Mouse (Mus musculus) stomach, postnatal 0 days (tissue): ENCODE data around the gene Stip1. TPM values are rescaled to one million over a fixed set of nuclear protein-coding genes. Genes with fewer than 3 reads are reported as not detected.
"Not testable (repeated sequence)": the region's sequence is repeated elsewhere in the genome, so short reads cannot be mapped to it uniquely, and the experiment has no call there.

ENCODE experiments used
- ATAC-seq: fragments of 200-750 bp; cut with Nextera tagmentation; 2 replicates; pipeline ENCODE4 v1.8.0; 2017; ENCODE audit not compliant: low FRiP score, low TSS enrichment
- DNase-seq: peaks from one replicate; pipeline ENCODE4 v3.0.0-alpha.2; 2016; ENCODE audit warnings: low spot score
- H3K27ac ChIP-seq: fragments of 300-500 bp; sonication (generic); replicated peaks from 2 replicates; pipeline ENCODE4 v1.5.1; 2014; ENCODE audit warnings: mild to moderate bottlenecking, control low read depth
- H3K27me3 ChIP-seq: fragments of 300-500 bp; sonication (generic); 2 replicates; pipeline ENCODE4 v1.6.1; 2014; ENCODE audit warnings: low read length; ENCODE audit not compliant: control insufficient read depth, insufficient read depth
- H3K36me3 ChIP-seq: fragments of 300-500 bp; sonication (generic); 2 replicates; pipeline ENCODE4 v1.6.1; 2014; ENCODE audit warnings: low read length, mixed read lengths; ENCODE audit not compliant: control insufficient read depth, insufficient read depth
- H3K4me1 ChIP-seq: fragments of 300-500 bp; sonication (generic); replicated peaks from 2 replicates; pipeline ENCODE4 v1.6.1; 2014; ENCODE audit warnings: antibody characterized with exemption; ENCODE audit not compliant: control insufficient read depth, insufficient read depth
- H3K4me2 ChIP-seq: fragments of 300-500 bp; sonication (generic); replicated peaks from 2 replicates; pipeline ENCODE4 v1.6.1; 2014; ENCODE audit warnings: low read depth, mild to moderate bottlenecking, control low read depth, moderate library complexity
- H3K4me3 ChIP-seq: fragments of 300-500 bp; sonication (generic); 2 replicates; pipeline ENCODE4 v1.5.1; 2014; ENCODE audit warnings: low read depth, low read length, control low read depth
- H3K9ac ChIP-seq: fragments of 300-500 bp; sonication (generic); 2 replicates; pipeline ENCODE4 v1.6.1; 2014; ENCODE audit warnings: mild to moderate bottlenecking, low read length, control low read depth, mixed read lengths
- H3K9me3 ChIP-seq: fragments of 300-500 bp; sonication (generic); 2 replicates; pipeline ENCODE4 v1.6.1; 2016; ENCODE audit warnings: low read length; ENCODE audit not compliant: control insufficient read depth
- CTCF ChIP-seq: IDR thresholded peaks from 2 replicates; pipeline ENCODE4 v1.5.1; 2016; ENCODE audit warnings: antibody characterized with exemption, low read depth, mild to moderate bottlenecking, moderate library complexity
- EP300 ChIP-seq: optimal IDR thresholded peaks from 2 replicates; pipeline ENCODE3; 2016; ENCODE audit warnings: antibody characterized with exemption
- WGBS: fragments of 180-500 bp; shearing (Covaris S2); extraction: QIAGEN DNeasy Blood & Tissue Kit; methylation state at CpG from one replicate; pipeline ENCODE4 v1.1.7; 2014; 5-methylcytosine and 5-hydroxymethylcytosine counted together
- polyA plus RNA-seq: library from polyadenylated mRNA; unstranded; fragments of >200 nt; fragmentation: Nextera tagmentation; extraction: Ambion mirVana; gene quantifications from 2 replicates; pipeline ENCODE4 v1.2.1, GENCODE M21; 2015

The Stip1 gene
- polyA plus RNA-seq, 1 experiment from 2014 or later, result 67.9 TPM

- 72% methylated on average over 7 of the region's 7 CpGs for WGBS
- H3K9ac ChIP-seq, result no peak overlapping the region
- 0 out of 2 replicates have a peak, but pooled peaks have one; percentile 6 for ATAC-seq
- H3K27me3 ChIP-seq, result no peaks in the 10 kb centered on the region
- H3K36me3 ChIP-seq, result no peaks in the 10 kb centered on the region
- H3K4me2 ChIP-seq, result no peak overlapping the region
- DNase-seq, result no peak
- no peaks in the 10 kb centered on the region for H3K4me1 ChIP-seq
- TF ChIP-seq CTCF (no peak), EP300 (no peak)
- no peaks in the 10 kb centered on the region for H3K9me3 ChIP-seq
- H3K4me3 ChIP-seq, result no peak overlapping the region
- no peak overlapping the region for H3K27ac ChIP-seq
Measured at GRCm38 (mm10) chr19:7081516-7082266, 41.9 kb upstream of the Stip1 start.

DNA sequence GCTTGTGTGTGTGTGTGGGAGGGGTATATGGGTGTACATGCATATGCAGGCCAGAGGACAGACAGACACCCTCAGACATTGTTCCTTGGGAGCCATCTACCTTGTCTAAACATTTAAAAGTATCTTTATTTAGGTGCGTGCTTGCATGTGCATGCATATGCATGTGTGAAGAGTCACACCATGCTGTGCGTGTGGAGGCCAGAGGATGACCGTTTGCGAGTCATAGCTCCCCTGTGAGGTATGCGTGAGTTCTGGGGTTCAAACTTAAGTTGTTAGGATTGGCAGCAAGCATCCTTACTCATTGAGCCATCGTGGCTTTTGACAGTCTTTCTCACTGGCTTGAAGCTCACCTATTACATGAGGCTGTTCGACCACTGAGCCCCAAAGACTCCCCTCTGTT is 38.5 kb upstream of the Stip1 start:
- no peak overlapping the region for H3K4me3 ChIP-seq
- DNase-seq, result no peak
- H3K36me3 ChIP-seq, result no peaks in the 10 kb centered on the region
- no peak for ATAC-seq
- no peak overlapping the region for H3K27ac ChIP-seq
- no peaks in the 10 kb centered on the region for H3K9me3 ChIP-seq
- WGBS, result 85% methylated on average over 7 of the region's 7 CpGs
- H3K4me2 ChIP-seq, result no peak overlapping the region
- no peak overlapping the region for H3K9ac ChIP-seq
- H3K4me1 ChIP-seq, result no peaks in the 10 kb centered on the region
- no peak for TF ChIP-seq CTCF
- no peak for TF ChIP-seq EP300
- H3K27me3 ChIP-seq, result no peaks in the 10 kb centered on the region

- no peaks in the 10 kb centered on the region for H3K9me3 ChIP-seq
- no peaks in the 10 kb centered on the region for H3K36me3 ChIP-seq
- no peak overlapping the region for H3K9ac ChIP-seq
- ATAC-seq (no peak), DNase-seq (no peak)
- no peaks in the 10 kb centered on the region for H3K4me1 ChIP-seq
- no peak overlapping the region for H3K4me3 ChIP-seq
- WGBS, result 69% methylated on average over 9 of the region's 9 CpGs
- no peak overlapping the region for H3K4me2 ChIP-seq
- TF ChIP-seq EP300 (no peak), CTCF (no peak)
- no peaks in the 10 kb centered on the region for H3K27me3 ChIP-seq
- no peak overlapping the region for H3K27ac ChIP-seq
Measured at GRCm38 (mm10) chr19:7077666-7078065, 37.9 kb upstream of the Stip1 start.

- H3K9me3 ChIP-seq, H3K4me2 ChIP-seq, H3K27me3 ChIP-seq, H3K36me3 ChIP-seq, ATAC-seq, H3K9ac ChIP-seq, H3K27ac ChIP-seq, H3K4me3 ChIP-seq, H3K4me1 ChIP-seq: not testable (repeated sequence)
- peak; percentile 68 for DNase-seq
- 69% methylated on average over 11 of the region's 11 CpGs for WGBS
Measured at GRCm38 (mm10) chr19:7075336-7075735, 35.6 kb upstream of the Stip1 start.

- Histone ChIP-seq H3K36me3 (no peaks in the 10 kb centered on the region), H3K9me3 (no peaks in the 10 kb centered on the region), H3K27ac (no peak overlapping the region), H3K4me1 (no peaks in the 10 kb centered on the region), H3K27me3 (no peaks in the 10 kb centered on the region), H3K4me2 (no peak overlapping the region), H3K9ac (no peak overlapping the region), H3K4me3 (no peak overlapping the region)
- 66% methylated on average over 12 of the region's 12 CpGs for WGBS
- TF ChIP-seq EP300 (no peak), CTCF (no peak)
- DNase-seq, result no peak
- ATAC-seq, result no peak
Measured at GRCm38 (mm10) chr19:7073997-7074781, 34.4 kb upstream of the Stip1 start.

DNA sequence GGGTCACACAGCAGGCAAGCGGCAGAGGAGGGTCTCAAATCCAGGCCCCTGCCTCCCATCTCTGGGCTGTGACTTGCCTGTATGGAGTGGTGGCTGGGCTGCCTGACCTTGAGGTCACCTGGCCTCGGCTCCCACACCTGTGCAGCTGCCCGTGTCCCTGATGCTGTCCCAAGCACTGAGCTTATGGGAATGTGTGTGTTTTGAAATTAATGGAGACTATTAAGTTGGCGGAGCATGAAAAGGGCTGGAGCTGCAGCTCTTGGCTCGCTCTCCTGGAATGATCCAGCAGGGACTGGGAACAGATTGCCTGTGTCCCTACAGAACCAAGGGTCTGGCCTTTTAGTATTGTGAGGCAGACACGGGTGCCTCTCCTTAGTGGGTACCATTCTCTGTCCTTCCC is 32.5 kb upstream of the Stip1 start:
- no peak for ATAC-seq
- 68% methylated on average over 6 of the region's 6 CpGs for WGBS
- Histone ChIP-seq H3K4me1 (no peaks in the 10 kb centered on the region), H3K9ac (no peak overlapping the region), H3K27me3 (no peaks in the 10 kb centered on the region), H3K36me3 (no peaks in the 10 kb centered on the region), H3K4me3 (no peak overlapping the region), H3K9me3 (no peaks in the 10 kb centered on the region), H3K27ac (no peak overlapping the region), H3K4me2 (no peak overlapping the region)
- TF ChIP-seq CTCF, result no peak
- no peak for TF ChIP-seq EP300
- DNase-seq, result no peak
